Mouse (Mus musculus) left cerebral cortex, postnatal 36 days (tissue): ENCODE data around the gene Olfr1441. TPM values are rescaled to one million over a fixed set of nuclear protein-coding genes. Genes with fewer than 3 reads are reported as not detected.

Experiments used
- DNase-seq, 2 experiments: peaks; one replicate each; pipeline ENCODE4 v3.0.0; 2021 to 2022; ENCODE audit warnings: low spot score in 2 of 2, mixed read lengths in 1 of 2
- intact Hi-C: fragments of 180-260 bp; cut with DNase I; formaldehyde crosslinking; loops from one replicate; pipeline ENCODE4 v1.15.1; 2025
- total RNA-seq, 2 experiments: library from RNA; stranded (reverse); gene quantifications; 2 replicates each; pipeline ENCODE4 v1.2.3; 2021

Gene Olfr1441
- total RNA-seq, 2 experiments from 2014 or later: not detected

GRCm38 (mm10) chr19:12460282-12461249 is 43.3 kb downstream of the Olfr1441 start, which contains the start of gene Mpeg1:
Gene Mpeg1 (plus strand): TSS chr19:12460779.
- intact Hi-C loops: no loop called here
- no peak for DNase-seq

- no peak for DNase-seq
- intact Hi-C loops: no loop called here
Measured at GRCm38 (mm10) chr19:12462851-12463721, 45.9 kb downstream of the Olfr1441 start.

- intact Hi-C loops: no loop called here
- no peak for DNase-seq
Measured at GRCm38 (mm10) chr19:12463722-12464035, 46.4 kb downstream of the Olfr1441 start.

- intact Hi-C loops: no loop called here
- DNase-seq: no peak
Measured at GRCm38 (mm10) chr19:12464127-12464526, 46.9 kb downstream of the Olfr1441 start.

- intact Hi-C loops: loop anchor here (5.0 kb wide), 1 partner anchor 38 kb away; the partner anchor contains the start of gene Dtx4
- no peak for DNase-seq
Measured at GRCm38 (mm10) chr19:12464674-12465073, 47.4 kb downstream of the Olfr1441 start.

GRCm38 (mm10) chr19:12465530-12466144 is 48.4 kb downstream of the Olfr1441 start:
- DNase-seq: no peak
- intact Hi-C loops: loop anchor here (2.0 to 5.0 kb wide), 2 partner anchors 37 to 125 kb away; partner anchors contain the start of gene Dtx4

- DNase-seq: peak in 1 of 2 experiments; percentile 66
- intact Hi-C loops: loop anchor here (2.0 to 5.0 kb wide), 2 partner anchors 36 to 125 kb away; partner anchors contain the start of gene Dtx4
Measured at GRCm38 (mm10) chr19:12466204-12466603, 49.0 kb downstream of the Olfr1441 start.

GRCm38 (mm10) chr19:12467436-12467835 is 50.2 kb downstream of the Olfr1441 start:
- DNase-seq: no peak
- intact Hi-C loops: loop anchor here (2.0 to 5.0 kb wide), 2 partner anchors 35 to 123 kb away; partner anchors contain the start of gene Dtx4

GRCm38 (mm10) chr19:12471866-12472265 is 54.6 kb downstream of the Olfr1441 start:
- DNase-seq: no peak
- intact Hi-C loops: no loop called here

- intact Hi-C loops: no loop called here
- no peak for DNase-seq
Measured at GRCm38 (mm10) chr19:12472381-12472976, 55.2 kb downstream of the Olfr1441 start.

Other genes with a start within 250 kb of the Olfr1441 start
- not detected for gene Olfr1555-ps1, start 247.3 kb upstream of the Olfr1441 start, total RNA-seq
- not detected for gene Olfr1431, start 216.8 kb upstream of the Olfr1441 start, total RNA-seq
- gene Olfr1432, start 184.8 kb upstream of the Olfr1441 start, total RNA-seq: not detected
- not detected for gene Olfr262, start 175.8 kb upstream of the Olfr1441 start, total RNA-seq
- not detected for gene Olfr235, start 156.4 kb upstream of the Olfr1441 start, total RNA-seq
- gene Olfr1434, start 137.6 kb upstream of the Olfr1441 start, total RNA-seq: not detected
- gene Olfr1436, start 118.3 kb upstream of the Olfr1441 start, total RNA-seq: not detected
- gene Olfr1437, start 92.3 kb upstream of the Olfr1441 start, total RNA-seq: not detected
- gene Olfr1438-ps1, start 81.5 kb upstream of the Olfr1441 start, total RNA-seq: not detected
- gene Olfr1440, start 30.2 kb upstream of the Olfr1441 start, total RNA-seq: not detected
- not detected for gene Pfpl, start 10.5 kb downstream of the Olfr1441 start, total RNA-seq
- gene Mpeg1, start 43.3 kb downstream of the Olfr1441 start, total RNA-seq: 1 to 10 TPM; 7.9 to 8.5 TPM
- 10 to 100 TPM; 32.9 to 35.5 TPM for gene Dtx4, start 84.0 kb downstream of the Olfr1441 start, total RNA-seq
- 1 to 10 TPM; 1.9 to 2.1 TPM for gene Fam111a, start 128.3 kb downstream of the Olfr1441 start, total RNA-seq
- not detected for gene Gm4952, start 182.5 kb downstream of the Olfr1441 start, total RNA-seq
- not detected for gene Glyat, start 215.9 kb downstream of the Olfr1441 start, total RNA-seq